Mouse (Mus musculus) cerebellum, adult 2 months (tissue): ENCODE measurements around the gene Tmem161b.

Experiments used
- CTCF ChIP-seq: fragments of 200-500 bp; IDR thresholded peaks from 2 replicates; pipeline ENCODE4 v1.5.1; 2011; ENCODE audit warnings: low read depth, mild to moderate bottlenecking, control low read depth, low read length, moderate library complexity, borderline replicate concordance; ENCODE audit not compliant: insufficient read depth
- POLR2A ChIP-seq: fragments of 200-500 bp; IDR thresholded peaks from 2 replicates; pipeline ENCODE4 v1.6.1; 2011; ENCODE audit warnings: low read length, control low read depth, borderline replicate concordance; ENCODE audit not compliant: insufficient read depth

- TF ChIP-seq CTCF (no peak), POLR2A (no peak)
Measured at GRCm38 (mm10) chr13:84276246-84276645, 54.1 kb downstream of the Tmem161b start.
